Mouse (Mus musculus) kidney, postnatal 10 days (tissue): Measurements from ENCODE around the gene Sf3b1.

Experiments used
- DNase-seq: peaks from one replicate; pipeline ENCODE4 v3.0.0; 2021; ENCODE audit warnings: mixed read lengths

Sf3b1 gene

DNA sequence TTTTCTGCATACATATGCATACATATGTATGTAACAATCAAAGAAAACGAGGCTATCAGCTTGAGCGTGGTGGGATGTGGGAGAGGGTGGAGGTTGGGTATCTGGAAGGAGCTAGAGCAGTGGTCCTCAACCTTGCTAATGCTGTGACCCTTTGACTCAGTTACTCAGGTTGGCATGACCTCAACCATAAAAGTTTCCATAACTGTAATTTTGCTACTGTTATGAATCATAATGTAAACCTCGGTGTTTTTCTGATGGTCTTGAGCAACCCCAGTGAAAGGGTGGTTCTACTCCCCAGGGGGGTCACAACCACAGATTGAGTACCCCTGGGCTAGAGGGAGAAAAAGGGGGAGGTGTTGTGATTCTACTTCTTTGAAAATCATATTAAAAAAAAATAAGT, 91.8 kb downstream of the Sf3b1 start:
- DNase-seq, result no peak
